Mouse (Mus musculus) activated CD4-positive, CD25-positive, alpha-beta regulatory T cell, adult 4 months (primary cell): ENCODE results near the gene Agbl3. TPM values are rescaled to one million over a fixed set of nuclear protein-coding genes. Genes with fewer than 3 reads are reported as not detected.

ENCODE experiments used
- ATAC-seq: one replicate; pipeline ENCODE4 v1.8.0; 2017
- polyA plus RNA-seq, 2 experiments: library from polyadenylated mRNA; unstranded; fragments of 100-300 nt; shearing (Covaris generic); gene quantifications; one replicate each; pipeline ENCODE4 v1.2.1; 2017

The Agbl3 gene
- polyA plus RNA-seq, 2 experiments from 2014 or later = 0.49 to 0.85 TPM

DNA sequence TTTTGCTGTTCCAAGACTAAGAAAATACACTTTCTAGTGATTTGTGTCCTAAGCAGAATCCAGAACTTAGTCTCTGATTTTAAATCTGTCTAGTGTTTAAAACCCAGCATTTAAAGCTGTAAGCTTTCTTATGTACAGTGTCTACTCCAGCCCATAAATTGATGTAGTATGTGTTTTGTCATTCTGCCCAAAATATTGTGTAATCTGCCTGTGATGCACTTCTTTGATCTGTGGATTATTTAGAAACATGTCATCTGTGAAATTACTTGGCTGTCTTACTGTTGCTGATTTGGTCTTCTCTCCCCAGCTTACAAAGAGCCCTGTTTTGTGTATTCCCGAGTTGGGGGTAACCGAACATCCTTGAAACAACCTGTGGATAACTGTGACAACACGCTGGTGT, 17.7 kb downstream of the Agbl3 start:
- ATAC-seq = no peak

- ATAC-seq = no peak
Observed at GRCm38 (mm10) chr6:34805582-34805981, 25.4 kb downstream of the Agbl3 start.

DNA sequence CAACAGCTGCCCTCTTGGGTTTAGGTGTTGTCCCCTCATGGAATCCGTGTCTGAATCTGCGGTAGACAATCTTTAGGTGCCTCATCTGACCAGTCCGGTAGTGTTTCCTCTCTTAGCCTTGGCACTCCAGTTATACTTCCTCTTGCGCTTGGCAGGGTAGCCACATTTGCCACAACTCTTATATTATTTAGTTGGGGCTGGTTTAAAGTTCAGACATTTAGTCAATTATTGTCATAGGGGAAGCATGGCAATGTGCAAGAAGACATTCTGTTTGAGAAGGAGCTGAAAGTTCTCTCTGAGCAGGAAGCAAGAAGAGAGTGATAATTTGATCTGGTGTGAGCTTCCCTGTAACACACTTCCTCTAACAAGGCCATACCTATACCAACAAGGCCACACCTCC, 30.4 kb downstream of the Agbl3 start:
- no peak for ATAC-seq

DNA sequence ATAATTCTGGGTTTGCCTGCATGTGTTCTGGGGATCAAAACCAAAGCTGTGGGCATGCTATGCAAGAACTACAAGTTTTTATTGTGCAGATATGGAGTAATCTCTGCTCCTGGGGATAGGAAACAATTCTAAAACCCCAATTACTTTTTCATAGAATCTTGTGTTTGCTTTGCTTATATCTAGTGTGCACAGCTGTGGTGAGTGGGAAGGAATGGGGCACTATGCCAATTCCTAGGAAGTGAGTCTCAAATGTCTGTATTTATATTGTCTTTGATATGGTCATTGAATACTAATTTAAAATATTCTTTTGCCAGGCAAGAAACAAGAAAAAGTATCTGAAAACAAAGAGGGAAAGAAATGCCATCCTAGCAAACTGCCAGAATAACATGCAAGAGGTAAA, 44.2 kb downstream of the Agbl3 start:
- ATAC-seq = no peak

GRCm38 (mm10) chr6:34832352-34832751, 52.1 kb downstream of the Agbl3 start:
- no peak for ATAC-seq

DNA sequence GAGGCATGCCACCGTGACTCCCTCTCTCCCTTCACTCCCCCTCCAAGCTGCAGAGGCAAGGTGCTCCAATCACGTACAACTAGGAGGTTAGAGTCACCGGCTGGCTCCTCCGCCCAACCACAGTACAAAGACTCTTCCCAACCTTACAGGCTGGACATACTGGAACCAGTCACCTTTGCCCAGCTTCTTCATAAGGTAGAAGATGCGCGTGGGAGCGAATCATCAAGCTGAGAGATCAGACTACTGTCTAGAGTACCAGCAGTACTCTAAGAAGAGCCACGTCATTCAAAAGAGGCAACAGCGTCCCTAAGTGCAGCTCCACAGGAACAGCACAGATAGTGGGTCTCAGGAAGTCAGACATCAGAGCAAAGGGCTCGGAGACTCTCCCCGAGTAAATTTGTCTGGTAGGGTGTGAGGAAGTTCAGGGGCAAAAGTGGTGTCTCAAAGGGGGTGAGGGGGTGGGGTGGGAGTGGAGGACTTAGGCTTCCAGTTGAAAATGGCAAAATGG, 81.4 kb downstream of the Agbl3 start:
- ATAC-seq = no peak

DNA sequence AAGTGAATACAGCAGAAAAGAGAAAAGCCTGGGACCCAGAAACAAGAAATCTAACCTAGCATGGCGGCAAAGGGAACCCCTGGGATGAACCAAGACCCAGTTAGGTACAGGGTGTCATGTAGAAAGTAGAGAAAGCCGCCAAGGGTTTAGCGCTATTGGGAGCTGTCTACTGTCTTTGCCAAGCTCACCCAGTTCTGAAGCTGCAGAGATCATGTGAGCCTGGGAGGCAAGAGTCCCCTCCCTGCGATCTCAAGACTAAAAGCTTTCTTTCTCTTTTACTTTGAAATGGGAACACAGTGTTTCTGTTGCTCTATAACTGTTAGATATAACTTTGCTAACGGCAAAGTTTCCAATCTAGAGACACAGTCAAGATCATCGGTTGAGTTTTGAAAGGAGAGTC, 82.1 kb downstream of the Agbl3 start:
- ATAC-seq = peak; percentile 67

DNA sequence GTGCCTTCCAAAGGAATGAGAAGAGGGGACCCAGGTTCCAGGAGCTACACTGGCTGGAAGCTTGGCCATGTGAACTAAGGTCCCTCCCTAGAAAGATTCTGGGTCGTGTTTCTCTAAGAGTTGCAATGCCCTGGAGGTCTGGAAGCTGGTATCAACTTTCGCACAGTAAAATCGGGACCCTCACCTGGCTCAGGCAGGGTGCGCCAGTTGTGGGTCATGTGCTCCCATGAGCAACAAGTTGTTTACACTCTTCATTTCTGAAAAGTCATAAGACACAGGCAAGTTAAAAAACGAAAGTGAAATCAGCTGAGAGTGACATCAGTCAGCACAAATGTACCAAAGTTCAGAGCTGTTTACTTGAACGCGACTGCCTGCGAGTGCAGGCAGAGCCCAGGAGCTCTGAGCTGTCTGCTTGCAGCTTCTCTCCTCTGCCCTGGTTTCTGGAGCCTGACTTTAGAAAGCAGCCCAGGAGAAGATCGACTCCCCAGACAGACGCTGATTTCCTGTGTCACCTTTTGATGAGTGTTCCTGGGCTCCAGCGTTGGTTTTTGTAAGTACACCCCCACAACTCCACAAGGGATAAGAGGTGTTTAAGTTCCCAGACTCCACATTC, 82.7 kb downstream of the Agbl3 start, which contains the start of gene Tmem140:
Gene Tmem140 (plus strand): TSS at position 356 of the 613 bp plus-strand sequence.
- peak; percentile 92 for ATAC-seq

DNA sequence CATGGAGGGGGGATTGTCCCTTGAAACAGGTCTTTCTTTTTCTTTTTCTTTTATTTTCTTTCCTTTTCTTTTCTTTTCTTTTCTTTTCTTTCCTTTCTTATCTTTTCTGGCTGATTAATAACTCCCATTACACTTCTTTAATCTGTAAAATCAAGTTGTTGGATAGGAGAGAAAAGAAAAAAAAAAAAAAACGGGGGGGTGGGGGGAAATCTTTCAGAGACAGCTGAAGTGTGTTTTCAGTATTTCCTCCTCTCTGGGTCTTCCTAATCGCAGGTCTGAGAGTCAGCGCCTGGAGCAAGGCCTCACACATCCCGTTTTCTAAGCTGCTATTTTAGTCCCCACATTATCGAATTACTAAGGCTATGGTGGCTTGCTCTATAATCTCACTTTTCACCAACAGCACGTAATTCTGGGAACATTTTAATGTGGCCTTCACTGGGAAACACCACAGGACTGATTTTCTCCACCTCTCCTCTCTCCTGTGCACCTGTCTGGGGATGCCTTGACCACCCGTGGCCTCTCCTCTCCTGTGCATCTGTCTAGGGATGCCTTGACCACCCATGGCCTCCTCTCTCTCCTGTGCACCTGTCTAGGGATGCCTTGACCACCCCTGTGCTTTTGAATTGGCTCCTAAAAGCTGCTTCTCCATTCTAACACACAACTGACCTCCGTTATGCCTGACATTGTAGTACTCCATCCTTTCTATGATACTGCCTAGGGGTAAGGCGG, 83.7 kb downstream of the Agbl3 start:
- ATAC-seq = no peak

- ATAC-seq = no peak
Observed at GRCm38 (mm10) chr6:34865213-34865612, 85.0 kb downstream of the Agbl3 start.

GRCm38 (mm10) chr6:34865711-34866593, 85.7 kb downstream of the Agbl3 start:
- no peak for ATAC-seq

DNA sequence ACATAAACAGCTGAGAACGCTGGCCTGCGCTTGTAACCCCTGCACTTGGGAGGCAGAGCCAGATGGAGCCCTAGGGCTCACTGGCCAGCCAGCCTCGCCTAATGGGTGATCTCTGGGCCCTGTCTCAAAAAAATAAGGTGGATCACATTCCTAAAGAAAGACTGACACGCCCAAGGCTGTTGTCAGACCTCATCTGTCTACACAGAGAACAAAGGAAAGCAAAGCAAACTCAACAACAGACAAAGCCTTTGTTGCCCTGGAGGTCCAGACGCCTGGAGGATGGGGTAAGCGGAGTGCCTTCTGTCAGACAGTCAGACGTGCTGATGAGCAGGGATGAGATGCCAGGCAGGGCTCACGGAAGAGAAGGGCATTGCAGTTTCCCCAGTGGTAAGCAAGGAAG, 86.6 kb downstream of the Agbl3 start:
- ATAC-seq = no peak

GRCm38 (mm10) chr6:34867301-34867994, 87.2 kb downstream of the Agbl3 start:
- no peak for ATAC-seq

DNA sequence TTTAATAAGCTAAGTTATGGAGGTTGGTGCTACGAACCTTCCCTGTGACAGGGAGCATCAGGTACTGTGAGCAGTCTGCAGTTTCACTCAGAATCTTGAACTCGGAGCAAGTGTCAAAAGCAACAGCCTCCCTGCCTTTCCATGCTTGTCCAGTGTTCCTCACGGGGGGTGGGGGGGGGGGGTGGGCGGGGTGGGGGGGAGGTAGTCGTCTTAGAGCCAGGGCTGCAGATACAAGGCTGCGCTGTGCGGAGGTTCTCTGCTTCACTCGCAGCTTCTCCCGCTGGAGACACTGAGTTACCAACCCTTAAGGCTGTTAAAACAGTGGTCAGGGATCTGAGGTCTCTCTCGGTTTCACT, 87.7 kb downstream of the Agbl3 start:
- ATAC-seq = no peak

DNA sequence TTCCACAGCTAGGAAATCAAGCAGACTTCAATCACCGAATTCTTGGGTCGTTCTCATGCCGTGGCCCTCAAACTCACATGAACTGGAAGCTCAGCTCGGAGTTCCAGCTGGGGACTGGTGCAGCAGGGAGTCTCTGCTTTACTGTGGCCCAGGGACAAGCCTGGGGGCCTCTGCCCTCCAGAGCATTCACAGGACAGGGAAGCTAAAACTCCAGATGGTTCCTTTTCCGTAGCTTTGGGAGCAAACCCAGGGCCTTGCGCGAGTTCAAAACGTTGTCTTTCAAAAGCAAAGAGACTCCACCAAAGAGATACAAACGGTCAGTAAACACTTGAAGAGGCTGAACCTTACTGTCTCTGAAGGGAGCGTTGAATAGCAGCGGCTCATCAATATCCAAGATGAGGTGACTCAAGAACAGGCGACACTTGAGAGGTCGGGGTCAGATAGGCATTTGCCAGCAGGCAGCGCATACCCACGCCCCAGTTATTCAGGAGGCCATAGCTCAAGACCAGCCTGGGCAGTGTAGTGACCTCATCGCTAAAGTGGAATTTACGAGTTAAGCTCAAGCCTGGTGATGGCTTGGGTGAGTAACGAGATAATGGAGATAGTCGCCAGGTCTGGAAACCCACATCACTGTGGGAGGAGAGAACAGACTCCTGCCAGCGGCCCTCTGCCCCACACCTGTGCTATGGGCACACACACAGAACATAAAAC, 88.4 kb downstream of the Agbl3 start:
- ATAC-seq = no peak

GRCm38 (mm10) chr6:34869225-34869915, 89.1 kb downstream of the Agbl3 start:
- peak; percentile 93 for ATAC-seq

GRCm38 (mm10) chr6:34870136-34870535, 89.9 kb downstream of the Agbl3 start:
- ATAC-seq = no peak

GRCm38 (mm10) chr6:34870724-34871123, 90.5 kb downstream of the Agbl3 start:
- ATAC-seq = no peak

DNA sequence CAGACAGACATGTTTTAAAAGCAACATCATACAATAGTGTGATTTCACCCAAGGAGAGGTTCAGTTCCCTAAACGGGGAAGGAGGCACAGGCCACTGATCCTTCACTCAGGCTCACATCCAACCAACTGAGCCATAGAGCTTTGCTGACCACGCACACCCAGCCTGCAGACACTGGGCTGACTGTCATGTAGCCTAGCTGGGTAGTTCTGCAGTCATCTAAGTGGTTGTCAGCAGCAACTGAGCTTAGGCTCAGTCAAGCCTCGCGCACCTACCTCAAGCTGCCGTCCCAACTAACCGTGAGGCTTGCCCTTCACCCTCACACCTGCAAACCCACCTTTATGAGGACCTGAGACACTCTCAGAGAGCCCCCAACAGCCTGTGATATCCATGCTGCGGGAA, 91.7 kb downstream of the Agbl3 start:
- no peak for ATAC-seq

GRCm38 (mm10) chr6:34872871-34873270, 92.6 kb downstream of the Agbl3 start:
- no peak for ATAC-seq
